Mouse (Mus musculus) lung, adult 2 months (tissue): Measurements from ENCODE around the gene Sept7. TPM values are rescaled to one million over a fixed set of nuclear protein-coding genes. Genes with fewer than 3 reads are reported as not detected.
"Not testable (repeated sequence)": the region's sequence is repeated elsewhere in the genome, so short reads cannot be mapped to it uniquely, and the experiment has no call there.

Experiments
- DNase-seq: peaks from one replicate; pipeline ENCODE4 v3.0.0; 2022
- H3K4me1 ChIP-seq: fragments of 200-500 bp; 2 replicates; pipeline ENCODE4 v1.6.1; 2011; ENCODE audit warnings: low read length; ENCODE audit not compliant: control insufficient read depth, insufficient read depth
- H3K4me3 ChIP-seq: fragments of 200-500 bp; replicated peaks from 2 replicates; pipeline ENCODE3; 2011; ENCODE audit warnings: low read depth, mild to moderate bottlenecking, control low read depth, low read length; ENCODE audit errors: extremely low read depth
- CTCF ChIP-seq: fragments of 200-500 bp; IDR thresholded peaks from 2 replicates; pipeline ENCODE4 v1.5.1; 2011; ENCODE audit warnings: mild to moderate bottlenecking, low read length, control low read depth; ENCODE audit not compliant: insufficient read depth
- POLR2A ChIP-seq: fragments of 200-500 bp; IDR thresholded peaks from 2 replicates; pipeline ENCODE4 v1.6.1; 2011; ENCODE audit warnings: low read depth, mild to moderate bottlenecking, control low read depth, low read length, borderline replicate concordance; ENCODE audit errors: extremely low read depth
- WGBS: fragments of 180-500 bp; shearing (Covaris S2); methylation state at CpG from one replicate; pipeline ENCODE4 v1.1.7; 2018; 5-methylcytosine and 5-hydroxymethylcytosine counted together
- polyA plus RNA-seq: library from polyadenylated mRNA; depleted of rRNA; stranded (reverse); fragments of >200 nt; gene quantifications from 2 replicates; pipeline ENCODE4 v1.2.3, GENCODE M21; 2012

The Sept7 gene
- polyA plus RNA-seq, 1 experiment, result 21.3 TPM

- 81% methylated on average over 6 of the region's 6 CpGs for WGBS
- DNase-seq, result no peak
- no peak overlapping the region for H3K4me3 ChIP-seq
- TF ChIP-seq POLR2A, result no peak
- no peak for TF ChIP-seq CTCF
- no peaks in the 10 kb centered on the region for H3K4me1 ChIP-seq
Observed at GRCm38 (mm10) chr9:25229740-25230139, 22.5 kb upstream of the Sept7 start.

GRCm38 (mm10) chr9:25230213-25231039 is 21.8 kb upstream of the Sept7 start:
- TF ChIP-seq CTCF, result no peak
- no peak for TF ChIP-seq POLR2A
- H3K4me3 ChIP-seq, result no peak overlapping the region
- no peak for DNase-seq
- no peaks in the 10 kb centered on the region for H3K4me1 ChIP-seq
- WGBS, result 81% methylated on average over 10 of the region's 10 CpGs

GRCm38 (mm10) chr9:25241065-25241464 is 11.2 kb upstream of the Sept7 start:
- TF ChIP-seq POLR2A (no peak), CTCF (no peak)
- DNase-seq, result no peak
- H3K4me3 ChIP-seq, result no peak overlapping the region
- WGBS, result 63% methylated on average over 3 of the region's 3 CpGs
- H3K4me1 ChIP-seq, result peaks cover 10% of the 10 kb centered on the region

- H3K4me1 ChIP-seq, result peaks cover 13% of the 10 kb centered on the region
- not testable (repeated sequence) for DNase-seq, H3K4me3 ChIP-seq
- WGBS, result 75% methylated on average over 5 of the region's 5 CpGs
Observed at GRCm38 (mm10) chr9:25241783-25242182, 10.5 kb upstream of the Sept7 start.

- TF ChIP-seq CTCF (no peak), POLR2A (no peak)
- 64% methylated on average over 3 of the region's 3 CpGs for WGBS
- peaks cover 13% of the 10 kb centered on the region for H3K4me1 ChIP-seq
- no peak for DNase-seq
- H3K4me3 ChIP-seq, result no peak overlapping the region
Observed at GRCm38 (mm10) chr9:25242266-25242665, 10.0 kb upstream of the Sept7 start.

- Histone ChIP-seq H3K4me3 (no peak overlapping the region), H3K4me1 (peaks cover 17% of the 10 kb centered on the region)
- TF ChIP-seq CTCF (no peak), POLR2A (no peak)
- DNase-seq, result no peak
- 48% methylated on average over 4 of the region's 4 CpGs for WGBS
Observed at GRCm38 (mm10) chr9:25243926-25244657, 8.1 kb upstream of the Sept7 start.

GRCm38 (mm10) chr9:25245125-25245524 is 7.1 kb upstream of the Sept7 start:
- TF ChIP-seq POLR2A, result no peak
- no peak for TF ChIP-seq CTCF
- no peak for DNase-seq
- peaks cover 17% of the 10 kb centered on the region for H3K4me1 ChIP-seq
- H3K4me3 ChIP-seq, result no peak overlapping the region
- WGBS, result 78% methylated on average over 4 of the region's 4 CpGs

GRCm38 (mm10) chr9:25246508-25246907 is 5.7 kb upstream of the Sept7 start:
- TF ChIP-seq CTCF, result no peak
- TF ChIP-seq POLR2A, result no peak
- no peak for DNase-seq
- Histone ChIP-seq H3K4me1 (peaks cover 17% of the 10 kb centered on the region), H3K4me3 (no peak overlapping the region)
- WGBS, result 47% methylated on average over 3 of the region's 3 CpGs

GRCm38 (mm10) chr9:25251174-25251573 is 1.1 kb upstream of the Sept7 start:
- WGBS, result 3% methylated on average over 6 of the region's 6 CpGs
- Histone ChIP-seq H3K4me1 (peaks cover 13% of the 10 kb centered on the region), H3K4me3 (peak overlapping the region; percentile 78)
- no peak for DNase-seq
- no peak for TF ChIP-seq POLR2A
- TF ChIP-seq CTCF, result no peak
